Mouse (Mus musculus): ENCODE measurements around the gene Ifi203. TPM values are rescaled to one million over a fixed set of nuclear protein-coding genes. Genes with fewer than 3 reads are reported as not detected.
"Not testable (repeated sequence)": the region's sequence is repeated elsewhere in the genome, so short reads cannot be mapped to it uniquely, and the experiment has no call there.

Gene Ifi203
- 0.40 and 0.65 TPM in 2 replicates for polyA plus RNA-seq (2015; fragmentation: Nextera tagmentation; extraction: Ambion mirVana)

DNA sequence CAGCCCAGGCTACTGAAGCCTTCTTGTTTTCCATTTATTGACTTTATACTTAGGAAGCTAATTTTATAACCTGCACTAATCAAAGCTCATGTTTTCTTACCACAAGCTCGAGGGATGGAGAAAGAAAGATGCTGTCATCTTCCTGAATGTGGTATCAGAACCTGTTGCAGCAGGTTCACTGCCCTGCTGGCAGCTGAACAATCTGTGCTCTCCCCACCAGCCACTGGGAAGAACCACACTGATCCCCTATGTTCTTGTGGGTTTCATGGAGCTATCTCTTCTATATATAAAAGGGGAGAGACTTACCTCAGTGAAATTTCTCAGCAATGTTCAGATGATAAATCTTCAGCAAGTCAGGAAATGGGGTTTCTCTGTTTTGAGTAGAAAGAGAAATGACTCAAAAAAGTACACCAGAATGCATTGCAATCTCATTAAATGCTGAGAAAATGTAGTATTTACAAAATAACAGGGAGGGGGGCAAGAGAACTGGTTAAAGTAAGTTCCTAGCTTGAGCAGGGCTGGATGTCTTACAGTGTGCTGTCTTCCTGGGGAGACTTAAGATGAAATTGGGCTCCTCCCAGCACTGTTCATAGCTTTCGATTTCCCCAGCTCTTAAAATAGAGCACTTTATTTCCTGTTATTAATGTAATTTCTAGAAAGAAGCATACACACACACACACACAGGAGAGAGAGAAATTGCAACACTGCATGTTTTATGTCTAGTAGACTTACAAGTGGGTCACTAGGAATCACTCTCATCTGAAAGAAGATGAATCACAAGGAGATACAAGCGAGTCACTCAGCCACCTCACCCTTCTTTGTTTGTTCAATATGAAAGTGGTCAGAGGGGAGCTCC is at the start of gene Ifi203, which contains the start of gene Mndal:
Ifi203 (minus strand) TSS at position 749 of the 856 bp plus-strand sequence.
Mndal (minus strand) TSS at position 568 of the 856 bp plus-strand sequence.
- 73% methylated on average over 3 of the region's 3 CpGs for WGBS
- not testable (repeated sequence) for H3K9me3 ChIP-seq; ATAC-seq (ENCODE audit: low FRiP score)

DNA sequence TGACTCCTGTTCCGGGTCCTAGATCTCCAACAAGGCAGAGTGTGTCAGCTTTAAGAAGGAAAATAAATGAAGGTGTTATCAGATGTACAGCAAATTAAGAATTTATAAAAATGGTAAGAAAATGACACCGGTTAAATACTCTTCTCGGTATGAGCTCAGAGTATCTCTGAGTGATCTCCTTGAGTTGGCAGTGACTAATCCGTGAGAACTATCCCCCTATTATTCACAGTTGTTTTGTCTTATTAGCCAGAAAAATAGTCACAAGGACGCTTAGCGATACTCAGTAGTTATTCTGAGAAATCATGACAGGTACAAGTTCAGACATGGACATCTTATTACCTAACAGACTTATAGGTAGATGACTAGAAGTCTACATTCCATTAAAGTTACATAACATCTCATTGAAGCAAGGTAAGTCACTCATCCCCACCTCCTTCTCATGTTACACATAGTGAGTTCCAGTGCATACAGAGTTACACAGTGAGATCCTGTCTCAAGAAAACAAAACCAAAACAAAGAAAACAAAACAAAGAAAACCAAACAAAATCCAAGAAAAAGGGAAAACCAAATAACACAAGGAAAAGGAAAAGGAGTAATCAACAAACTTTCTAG is 40.3 kb upstream of the Ifi203 start, which contains the start of gene Ifi202b:
Ifi202b (minus strand) TSS at position 51 of the 612 bp plus-strand sequence.
- not testable (repeated sequence) for H3K4me2 ChIP-seq; H3K9ac ChIP-seq; H3K27me3 ChIP-seq; H3K36me3 ChIP-seq; H3K27ac ChIP-seq; H3K4me3 ChIP-seq; H3K4me1 ChIP-seq (replicated peaks); H3K9me3 ChIP-seq; ATAC-seq (ENCODE audit: low FRiP score)
- 90% methylated on average over 6 of the region's 6 CpGs for WGBS

More for the DNA sequence above, at the start of gene Ifi203, which contains the start of gene Mndal:
- H3K27me3 ChIP-seq; H3K4me3 ChIP-seq; H3K4me1 ChIP-seq (replicated peaks); H3K9ac ChIP-seq; H3K4me2 ChIP-seq; H3K36me3 ChIP-seq; H3K27ac ChIP-seq: not testable (repeated sequence)

DNA sequence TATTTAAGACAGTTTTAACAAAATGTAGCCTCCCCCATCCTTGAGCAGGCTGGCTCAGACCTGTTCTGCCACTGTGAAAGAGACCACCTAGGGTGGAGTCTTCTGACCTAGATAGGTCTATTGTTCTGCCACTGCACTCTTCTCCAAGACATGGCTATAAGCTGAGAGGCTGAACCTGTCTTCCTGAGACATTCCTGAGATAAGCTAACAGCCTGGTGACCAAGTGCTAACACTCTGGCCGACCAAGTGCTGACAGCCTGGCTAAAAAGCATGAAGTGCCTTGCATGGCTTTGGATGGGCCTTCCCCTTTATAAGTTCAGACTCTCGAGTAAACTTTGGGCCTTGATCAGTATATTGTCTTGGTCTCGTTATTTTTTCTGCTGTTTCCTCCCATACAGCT is 38.6 kb upstream of the Ifi203 start:
- H3K27ac ChIP-seq; ATAC-seq (ENCODE audit: low FRiP score); H3K4me1 ChIP-seq (replicated peaks); H3K36me3 ChIP-seq; H3K4me3 ChIP-seq; H3K4me2 ChIP-seq; H3K9ac ChIP-seq; H3K9me3 ChIP-seq; H3K27me3 ChIP-seq: not testable (repeated sequence)
- 74% methylated on average over 3 of the region's 3 CpGs for WGBS

DNA sequence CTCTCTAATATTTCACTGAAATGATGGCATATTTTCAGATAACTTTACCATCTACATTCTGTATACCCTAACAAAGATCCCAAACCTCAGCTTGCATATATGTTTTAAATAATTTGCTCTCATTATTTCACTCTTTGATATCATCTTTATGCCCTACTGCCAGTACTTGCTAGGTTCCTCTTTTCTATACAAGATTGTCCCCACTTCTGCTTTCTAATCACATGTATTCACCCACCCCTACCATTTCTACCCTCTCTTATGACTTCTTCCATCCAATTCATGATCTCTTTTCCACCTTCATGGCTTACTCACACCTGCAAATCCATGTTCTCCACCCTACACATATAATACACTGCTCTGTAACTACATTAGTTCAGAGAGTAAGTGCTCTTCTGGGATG is 35.1 kb upstream of the Ifi203 start:
- H3K36me3 ChIP-seq = no peaks in the 10 kb centered on the region
- H3K27me3 ChIP-seq = no peaks in the 10 kb centered on the region
- no peaks in the 10 kb centered on the region for H3K4me1 ChIP-seq (replicated peaks)
- H3K27ac ChIP-seq = no peak overlapping the region
- no peak overlapping the region for H3K9ac ChIP-seq
- no peak overlapping the region for H3K4me3 ChIP-seq
- ATAC-seq (ENCODE audit: low FRiP score) = no peak
- no peaks in the 10 kb centered on the region for H3K9me3 ChIP-seq
- H3K4me2 ChIP-seq = no peak overlapping the region

DNA sequence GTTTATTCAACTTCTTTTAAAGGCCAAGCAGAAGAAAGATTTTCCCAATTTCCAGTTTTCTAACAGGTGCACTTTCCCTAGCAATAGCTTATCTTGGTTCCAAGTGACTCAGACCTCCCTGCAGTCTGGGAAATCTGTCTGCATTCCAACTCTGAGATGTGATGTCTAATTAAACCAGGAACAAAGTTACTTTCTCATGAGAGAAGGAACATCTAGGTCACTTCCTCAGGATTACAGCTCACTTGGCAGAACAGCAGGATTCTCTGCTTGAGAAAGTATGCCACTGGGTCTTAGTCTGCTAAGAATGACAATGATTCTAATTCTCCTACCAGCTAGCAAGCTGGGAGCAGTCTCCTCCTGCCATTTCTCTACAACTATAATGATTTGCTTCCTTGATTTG is 30.6 kb upstream of the Ifi203 start:
- H3K4me1 ChIP-seq (replicated peaks) = no peaks in the 10 kb centered on the region
- H3K36me3 ChIP-seq = no peaks in the 10 kb centered on the region
- no peak overlapping the region for H3K4me3 ChIP-seq
- H3K27ac ChIP-seq = no peak overlapping the region
- H3K9me3 ChIP-seq = no peaks in the 10 kb centered on the region
- H3K27me3 ChIP-seq = no peaks in the 10 kb centered on the region
- H3K9ac ChIP-seq = no peak overlapping the region
- H3K4me2 ChIP-seq = no peak overlapping the region
- no peak for ATAC-seq (ENCODE audit: low FRiP score)

DNA sequence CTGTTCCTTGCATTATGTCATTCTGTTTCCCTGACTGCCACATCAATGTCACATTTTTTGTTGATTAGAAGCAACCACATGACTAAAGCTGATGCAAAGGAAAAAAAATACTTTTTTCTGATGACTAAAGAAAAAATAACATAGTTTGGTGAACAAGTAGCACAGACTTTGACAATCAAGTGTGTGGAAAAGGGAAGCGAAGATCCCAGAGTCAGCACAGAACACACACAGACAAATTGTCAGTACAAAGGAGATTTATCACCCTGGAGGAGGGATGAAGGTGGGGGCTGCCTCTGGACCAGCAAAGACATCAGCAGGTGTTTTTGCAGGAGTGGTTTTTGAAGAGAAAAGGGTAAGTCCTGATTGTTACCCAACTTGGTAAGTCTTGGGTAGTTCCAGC is 19.0 kb upstream of the Ifi203 start:
- not testable (repeated sequence) for H3K4me2 ChIP-seq; H3K4me3 ChIP-seq; H3K36me3 ChIP-seq; H3K4me1 ChIP-seq (replicated peaks); H3K9me3 ChIP-seq; ATAC-seq (ENCODE audit: low FRiP score); H3K27me3 ChIP-seq; H3K9ac ChIP-seq; H3K27ac ChIP-seq
- 88% methylated on average over 1 of the region's 1 CpGs for WGBS

DNA sequence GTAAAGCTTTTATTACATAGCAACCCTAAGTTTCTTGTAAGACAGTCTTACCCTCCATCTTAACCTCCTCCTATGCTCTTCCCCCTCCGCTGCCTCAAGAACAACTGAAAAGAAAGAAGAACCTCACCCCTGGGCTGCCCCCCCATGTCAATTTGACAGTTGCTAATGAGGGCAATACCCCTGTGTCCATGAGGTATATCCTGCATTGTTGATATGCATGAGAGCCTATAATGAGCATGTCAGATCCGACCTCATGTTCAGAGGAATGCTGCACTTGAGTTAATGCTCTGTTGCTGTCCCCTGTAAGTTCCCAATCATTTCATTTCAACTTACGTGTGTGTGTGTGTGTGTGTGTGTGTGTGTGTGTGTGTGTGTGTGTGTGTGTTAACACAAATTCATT is 17.5 kb upstream of the Ifi203 start:
- not testable (repeated sequence) for H3K9me3 ChIP-seq; H3K27ac ChIP-seq; H3K9ac ChIP-seq; H3K27me3 ChIP-seq; H3K36me3 ChIP-seq; H3K4me3 ChIP-seq; H3K4me2 ChIP-seq; H3K4me1 ChIP-seq (replicated peaks); ATAC-seq (ENCODE audit: low FRiP score)
- WGBS = 51% methylated on average over 3 of the region's 3 CpGs

DNA sequence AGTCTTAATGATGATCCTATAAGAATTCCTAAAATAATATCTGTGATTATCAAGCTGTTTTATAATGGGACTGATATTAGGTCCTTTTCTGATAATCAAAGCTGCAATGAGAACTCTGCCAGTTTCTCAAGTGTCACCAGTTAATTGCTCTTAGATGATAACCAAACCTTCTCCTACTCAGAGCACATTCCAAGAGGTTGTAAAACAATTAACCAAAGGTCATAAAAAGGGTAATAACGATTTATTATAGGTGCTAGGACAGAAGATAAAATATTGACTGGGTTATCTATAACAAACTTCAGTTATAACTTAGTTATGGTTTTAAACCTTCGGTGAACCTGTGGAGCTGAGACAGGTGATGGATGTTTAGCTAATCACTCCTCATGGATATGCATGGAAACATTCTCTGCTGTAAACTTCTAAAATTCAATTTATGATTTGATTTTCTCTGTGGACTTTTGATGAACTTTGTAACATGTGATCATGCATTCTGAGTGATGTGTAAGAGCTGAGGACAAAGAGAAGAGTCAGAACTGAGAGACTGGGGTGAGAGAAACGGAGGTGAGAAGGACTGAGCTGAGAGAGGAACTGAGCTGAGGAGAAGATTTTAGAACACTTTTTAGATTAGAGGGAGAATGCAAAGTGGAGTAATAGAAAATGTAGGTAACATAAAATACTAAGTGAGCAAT is 13.5 kb upstream of the Ifi203 start:
- not testable (repeated sequence) for H3K27me3 ChIP-seq; H3K4me3 ChIP-seq; H3K4me2 ChIP-seq; H3K9me3 ChIP-seq; ATAC-seq (ENCODE audit: low FRiP score); H3K36me3 ChIP-seq; H3K27ac ChIP-seq; H3K4me1 ChIP-seq (replicated peaks); H3K9ac ChIP-seq
- 79% methylated on average over 3 of the region's 3 CpGs for WGBS

DNA sequence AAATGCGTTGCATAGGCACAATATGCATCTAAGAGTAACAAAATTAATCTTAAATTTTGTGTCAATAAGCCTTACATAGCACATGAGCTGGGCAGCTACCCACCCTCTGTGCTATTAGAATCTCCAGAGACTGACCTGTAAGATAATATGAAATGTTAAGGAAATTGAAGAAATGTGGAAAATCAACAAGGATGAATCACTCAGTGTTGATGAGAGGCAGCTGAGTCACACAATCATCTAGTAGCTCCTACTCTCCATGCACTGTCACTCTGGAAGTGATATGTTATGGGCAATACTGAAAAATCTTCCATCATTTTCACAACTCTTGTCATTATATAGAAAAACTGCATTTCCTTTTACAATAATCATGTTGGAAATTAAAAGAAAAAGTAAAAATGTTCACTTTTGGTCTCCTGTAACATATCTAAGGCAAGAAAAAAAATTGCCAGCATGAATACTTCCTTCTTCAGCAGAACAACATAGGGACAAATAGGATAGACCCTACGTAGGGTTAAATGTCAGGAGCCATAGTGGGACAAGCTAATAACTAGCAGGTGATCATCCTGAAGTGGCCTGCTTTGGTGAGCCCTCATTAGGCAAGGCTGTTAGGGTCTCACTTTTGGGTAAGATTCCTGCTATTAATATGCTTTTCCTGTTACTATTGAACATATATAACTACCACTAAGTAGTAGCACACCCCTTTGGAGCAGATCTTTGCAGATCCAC is 12.8 kb upstream of the Ifi203 start:
- no peak for ATAC-seq (ENCODE audit: low FRiP score)
- H3K4me1 ChIP-seq (replicated peaks) = no peaks in the 10 kb centered on the region
- 89% methylated on average over 2 of the region's 2 CpGs for WGBS
- no peak overlapping the region for H3K4me3 ChIP-seq
- H3K9me3 ChIP-seq = no peaks in the 10 kb centered on the region
- no peak overlapping the region for H3K27ac ChIP-seq
- H3K36me3 ChIP-seq = no peaks in the 10 kb centered on the region
- H3K27me3 ChIP-seq = no peaks in the 10 kb centered on the region
- H3K4me2 ChIP-seq = no peak overlapping the region
- H3K9ac ChIP-seq = no peak overlapping the region

DNA sequence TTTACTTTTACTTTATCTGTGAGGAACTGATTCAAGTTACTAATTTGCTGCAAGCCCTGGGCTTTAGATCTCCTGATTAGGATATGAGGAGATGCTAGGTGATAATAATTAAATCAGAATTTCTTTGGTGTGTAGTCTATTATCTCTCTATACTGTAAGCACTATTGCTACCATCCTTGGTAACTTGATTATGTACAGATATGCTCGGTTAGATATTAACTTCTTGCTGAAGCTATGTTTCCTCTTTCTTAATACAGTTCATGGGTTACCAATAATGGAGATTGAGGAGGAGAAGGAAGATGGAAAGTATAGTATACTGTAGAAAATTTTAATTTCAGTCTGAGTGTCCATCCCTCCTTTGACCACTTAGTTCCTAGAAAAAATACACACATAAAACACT is 11.1 kb upstream of the Ifi203 start:
- Histone ChIP-seq H3K4me2 (no peak overlapping the region), H3K4me3 (no peak overlapping the region), H3K36me3 (no peaks in the 10 kb centered on the region), H3K27me3 (no peaks in the 10 kb centered on the region), H3K9ac (no peak overlapping the region), H3K9me3 (no peaks in the 10 kb centered on the region), H3K27ac (no peak overlapping the region), H3K4me1 (replicated peaks) (no peaks in the 10 kb centered on the region)
- ATAC-seq (ENCODE audit: low FRiP score) = no peak
- 95% methylated on average over 1 of the region's 1 CpGs for WGBS

DNA sequence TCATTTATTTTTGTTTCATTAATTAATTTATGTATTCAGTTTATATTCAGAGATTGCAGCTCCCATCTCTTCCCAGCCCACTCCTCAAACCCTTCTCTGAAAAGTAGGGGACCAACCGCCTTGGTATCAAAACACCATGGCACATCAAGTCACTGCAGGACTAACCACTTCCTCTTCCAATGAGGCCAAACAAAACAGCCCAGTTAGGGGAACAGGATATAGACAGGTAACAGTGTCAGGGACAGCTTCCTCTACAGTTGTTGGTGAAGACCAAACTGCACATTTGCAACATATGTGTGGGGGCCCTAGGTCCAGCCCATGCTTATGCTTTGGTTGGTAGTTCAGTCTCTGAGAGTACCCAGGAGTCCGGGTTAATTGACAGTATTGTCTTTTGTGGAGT is 6.6 kb upstream of the Ifi203 start:
- H3K27ac ChIP-seq; H3K4me1 ChIP-seq (replicated peaks); ATAC-seq (ENCODE audit: low FRiP score); H3K9ac ChIP-seq; H3K36me3 ChIP-seq; H3K27me3 ChIP-seq; H3K9me3 ChIP-seq; H3K4me2 ChIP-seq; H3K4me3 ChIP-seq: not testable (repeated sequence)
- 95% methylated on average over 2 of the region's 2 CpGs for WGBS

DNA sequence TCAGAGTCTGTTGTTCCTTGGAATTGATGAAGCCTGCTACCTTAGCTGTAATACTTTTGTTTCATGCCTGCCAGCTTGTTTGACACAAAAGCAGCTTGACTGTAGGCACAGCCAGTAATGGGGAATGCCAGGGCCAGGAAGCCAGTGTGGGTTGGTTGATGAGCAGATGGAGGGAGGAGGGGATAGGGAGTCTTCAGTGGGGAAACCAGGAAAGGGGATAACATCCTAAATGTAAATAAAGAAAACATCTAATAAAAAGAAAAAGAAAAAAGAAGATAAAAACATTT is 251 bp upstream of the Ifi203 start:
- H3K4me3 ChIP-seq; H3K27ac ChIP-seq; ATAC-seq (ENCODE audit: low FRiP score); H3K4me1 ChIP-seq (replicated peaks); H3K9ac ChIP-seq; H3K36me3 ChIP-seq; H3K9me3 ChIP-seq; H3K27me3 ChIP-seq; H3K4me2 ChIP-seq: not testable (repeated sequence)
